Mouse (Mus musculus): Measurements from ENCODE around the gene Pigh. TPM values are rescaled to one million over a fixed set of nuclear protein-coding genes. Genes with fewer than 3 reads are reported as not detected.

Pigh gene
- 7.0 TPM for total RNA-seq (2023)

GRCm38 (mm10) chr12:79089182-79089812 lies at the start of gene Pigh:
Gene Pigh, minus strand, starts transcription at chr12:79089651.

GRCm38 (mm10) chr12:79130299-79131177 lies 41.1 kb upstream of the Pigh start, which contains the start of gene Arg2:
Gene Arg2, plus strand, starts transcription at chr12:79130777.

Other genes starting within 250 kb of the Pigh start
- gene Atp6v1d, start 228.0 kb downstream of the Pigh start, total RNA-seq (2023), result 105 TPM
- gene Eif2s1, start 227.8 kb downstream of the Pigh start, total RNA-seq (2023), result 60.6 TPM
- gene Plek2, start 182.7 kb downstream of the Pigh start, total RNA-seq (2023), result not detected
- gene Tmem229b, start 82.0 kb downstream of the Pigh start, total RNA-seq (2023), result 35.4 TPM
- 0.67 TPM for gene Plekhh1, start 60.5 kb downstream of the Pigh start, total RNA-seq (2023)
- gene Arg2, start 41.1 kb upstream of the Pigh start, total RNA-seq (2023), result not detected
- 58.4 TPM for gene Vti1b, start 83.0 kb upstream of the Pigh start, total RNA-seq (2023)
- 14.2 TPM for gene Rdh11, start 102.6 kb upstream of the Pigh start, total RNA-seq (2023)
- 2.9 TPM for gene Rdh12, start 119.3 kb upstream of the Pigh start, total RNA-seq (2023)
- gene Zfyve26, start 206.7 kb upstream of the Pigh start, total RNA-seq (2023), result 79.6 TPM
- gene Rad51b, start 207.6 kb upstream of the Pigh start, total RNA-seq (2023), result 1.3 TPM

Data from CD4-positive naive resting alpha-beta T cell, adult 76 days (primary cell).